Mouse (Mus musculus): Measurements from ENCODE around the gene Fam208a. TPM values are rescaled to one million over a fixed set of nuclear protein-coding genes. Genes with fewer than 3 reads are reported as not detected.

Gene Fam208a
- total RNA-seq, 2 experiments from 2014 or later, result 29.6 to 34.3 TPM

Small RNA genes lying within 50 kb of the gene (microRNA-seq; reads per million reads assigned to microRNA genes)
- 0 reads per million in 2 experiments for gene Gm23633

Other genes starting within 250 kb of the Fam208a start
- 10 to 100 TPM; 15.3 to 22.1 TPM for gene Ccdc66, start 79.6 kb downstream of the Fam208a start, total RNA-seq (2021)
- gene Erc2, start 193.6 kb downstream of the Fam208a start, total RNA-seq (2021), result 100 to 1,000 TPM; 225 to 256 TPM